ENCODE assay signal across 17 mouse cellular contexts in the genomic region with DNA sequence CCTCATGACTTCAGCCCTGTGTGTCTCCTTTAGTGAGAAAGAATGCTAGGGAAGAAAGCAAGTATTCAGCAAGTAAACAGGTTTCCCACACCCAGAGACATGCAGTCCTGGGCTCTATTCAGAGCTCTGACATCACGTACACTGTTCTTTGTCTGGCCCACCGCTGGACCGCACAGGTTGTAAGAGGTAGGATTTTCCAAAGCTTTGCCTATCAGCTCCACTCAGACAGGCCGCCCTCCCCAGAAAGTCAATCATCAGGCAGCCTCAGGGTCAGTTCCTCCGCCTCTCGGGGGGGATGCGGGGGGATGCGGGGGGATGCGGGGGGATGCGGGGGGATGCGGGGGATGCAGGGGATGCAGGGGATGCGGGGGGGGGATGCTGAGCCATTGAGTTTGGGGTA.
DNase-seq lines count a peak whose midpoint lies in the region; ATAC-seq and TF ChIP-seq lines count a peak whose summit lies in the region.
"Had no signal": no experiment of that assay in that cellular context is flagged by ENCODE, and none has a peak within 500 bp of the region (broad histone marks: within the 10 kb centered on the region; RNA-seq: fewer than 3 reads in every experiment).

No protein-coding gene starts in this region.

- ATAC-seq in hindbrain, embryonic 15.5 days (ENCODE audit: low FRiP score, low read depth) = no peak
- ATAC-seq in hindbrain, embryonic 12.5 days (ENCODE audit: low FRiP score) = no peak
- no peak for ATAC-seq in forebrain, postnatal 0 days
- ATAC-seq in erythroid progenitor cell, adult 5-6 weeks (replicated peaks; ENCODE audit: low FRiP score, poor library complexity, severe bottlenecking) = no peak
- ATAC-seq: intestine, embryonic 16.5 days; lung, postnatal 0 days had no signal

- 64% methylated on average over 12 of the region's 12 CpGs for WGBS in hindbrain, embryonic 15.5 days
- 82% methylated on average over 12 of the region's 12 CpGs for WGBS in hindbrain, embryonic 12.5 days
- 52% methylated on average over 12 of the region's 12 CpGs for WGBS in forebrain, postnatal 0 days

- peaks cover 16% of the 10 kb centered on the region for H3K4me1 ChIP-seq in hindbrain, embryonic 15.5 days (replicated peaks)
- H3K4me1 ChIP-seq in hindbrain, embryonic 12.5 days = no peaks in the 10 kb centered on the region; the same call in 1 of the 2 replicates
- no peaks in the 10 kb centered on the region for H3K4me1 ChIP-seq in forebrain, postnatal 0 days (ENCODE audit: insufficient read depth)
- H3K4me1 ChIP-seq: neural tube, embryonic 12.5 days had no signal

- H3K9ac ChIP-seq in hindbrain, embryonic 15.5 days = peak overlapping the region; percentile 13; the same call in 1 of the 2 replicates
- H3K9ac ChIP-seq in hindbrain, embryonic 12.5 days = no peak overlapping the region
- H3K9ac ChIP-seq in forebrain, postnatal 0 days = no peak overlapping the region
- H3K9ac ChIP-seq: neural tube, embryonic 12.5 days had no signal

- H3K4me2 ChIP-seq in hindbrain, embryonic 15.5 days = no peak overlapping the region
- H3K4me2 ChIP-seq in hindbrain, embryonic 12.5 days (replicated peaks) = no peak overlapping the region
- H3K4me2 ChIP-seq in forebrain, postnatal 0 days (ENCODE audit: low read depth) = no peak overlapping the region
- H3K4me2 ChIP-seq: neural tube, embryonic 12.5 days had no signal

- H3K27ac ChIP-seq in hindbrain, embryonic 15.5 days (replicated peaks) = peak overlapping the region; percentile 50
- no peak overlapping the region for H3K27ac ChIP-seq in hindbrain, embryonic 12.5 days
- H3K27ac ChIP-seq in forebrain, postnatal 0 days (ENCODE audit: low read depth, low read length) = peak overlapping the region; percentile 36; the same call in 1 of the 2 replicates
- H3K27ac ChIP-seq: heart, adult 2 months; kidney, postnatal 0 days; neural tube, embryonic 12.5 days had no signal

- peak; percentile 3 for DNase-seq in ZHBTc4 (ENCODE audit: low read depth, low spot score)
- DNase-seq in brain, embryonic 14.5 days (ENCODE audit: low read depth) = peak; percentile 45
- no peak for DNase-seq in forebrain, postnatal 0 days
- no peak for DNase-seq in lung, postnatal 14 days
- DNase-seq: adrenal gland, postnatal 14 days; cerebellum, adult 11 months; gastrocnemius, postnatal 10 days; heart, adult 2 months; heart, postnatal 4 days; liver had no signal

- H3K9me3 ChIP-seq in hindbrain, embryonic 15.5 days = no peaks in the 10 kb centered on the region
- no peaks in the 10 kb centered on the region for H3K9me3 ChIP-seq in hindbrain, embryonic 12.5 days (replicated peaks)
- H3K9me3 ChIP-seq in forebrain, postnatal 0 days (ENCODE audit: low read length) = 0 out of 2 replicates have a peak, but pooled peaks cover 2% of the 10 kb centered on the region
- H3K9me3 ChIP-seq: neural tube, embryonic 12.5 days had no signal

- no peaks in the 10 kb centered on the region for H3K36me3 ChIP-seq in hindbrain, embryonic 15.5 days
- H3K36me3 ChIP-seq in hindbrain, embryonic 12.5 days = no peaks in the 10 kb centered on the region
- no peaks in the 10 kb centered on the region for H3K36me3 ChIP-seq in forebrain, postnatal 0 days (ENCODE audit: insufficient read depth)
- H3K36me3 ChIP-seq: neural tube, embryonic 12.5 days had no signal

- H3K4me3 ChIP-seq in hindbrain, embryonic 15.5 days = no peak overlapping the region
- H3K4me3 ChIP-seq in hindbrain, embryonic 12.5 days = no peak overlapping the region
- H3K4me3 ChIP-seq in forebrain, postnatal 0 days (ENCODE audit: low read depth, low read length) = no peak overlapping the region
- H3K4me3 ChIP-seq: heart, adult 2 months; neural tube, embryonic 12.5 days had no signal

- no peaks in the 10 kb centered on the region for H3K27me3 ChIP-seq in hindbrain, embryonic 15.5 days
- no peaks in the 10 kb centered on the region for H3K27me3 ChIP-seq in hindbrain, embryonic 12.5 days
- no peaks in the 10 kb centered on the region for H3K27me3 ChIP-seq in forebrain, postnatal 0 days (ENCODE audit: insufficient read depth, low read length)
- H3K27me3 ChIP-seq: neural tube, embryonic 12.5 days had no signal

- TF ChIP-seq POLR2A in brain, embryonic 14.5 days (IDR thresholded peaks at IDR 0.05; ENCODE audit: borderline replicate concordance, extremely low read depth, insufficient read depth, insufficient read length, poor library complexity, severe bottlenecking) = no peak

- TF ChIP-seq CTCF in brain, embryonic 14.5 days (IDR thresholded peaks at IDR 0.05; ENCODE audit: borderline replicate concordance, extremely low read depth, insufficient read depth, insufficient read length) = no peak
- no peak for TF ChIP-seq CTCF in forebrain, postnatal 0 days (IDR thresholded peaks at IDR 0.05; ENCODE audit: low read depth)

Comparison
In these comparisons a context has a peak if more than half of its experiments do, and no peak if none do; other contexts are left out.
1. DNase-seq: peak in ZHBTc4 (single experiment) and brain, embryonic 14.5 days (single experiment); none in forebrain, postnatal 0 days (single experiment) and lung, postnatal 14 days (single experiment).